Mouse (Mus musculus): ENCODE measurements around the gene Nyx.
A peak's percentile ranks its signal among the peaks of the same experiment; 100 is the strongest.

The Nyx gene

DNA sequence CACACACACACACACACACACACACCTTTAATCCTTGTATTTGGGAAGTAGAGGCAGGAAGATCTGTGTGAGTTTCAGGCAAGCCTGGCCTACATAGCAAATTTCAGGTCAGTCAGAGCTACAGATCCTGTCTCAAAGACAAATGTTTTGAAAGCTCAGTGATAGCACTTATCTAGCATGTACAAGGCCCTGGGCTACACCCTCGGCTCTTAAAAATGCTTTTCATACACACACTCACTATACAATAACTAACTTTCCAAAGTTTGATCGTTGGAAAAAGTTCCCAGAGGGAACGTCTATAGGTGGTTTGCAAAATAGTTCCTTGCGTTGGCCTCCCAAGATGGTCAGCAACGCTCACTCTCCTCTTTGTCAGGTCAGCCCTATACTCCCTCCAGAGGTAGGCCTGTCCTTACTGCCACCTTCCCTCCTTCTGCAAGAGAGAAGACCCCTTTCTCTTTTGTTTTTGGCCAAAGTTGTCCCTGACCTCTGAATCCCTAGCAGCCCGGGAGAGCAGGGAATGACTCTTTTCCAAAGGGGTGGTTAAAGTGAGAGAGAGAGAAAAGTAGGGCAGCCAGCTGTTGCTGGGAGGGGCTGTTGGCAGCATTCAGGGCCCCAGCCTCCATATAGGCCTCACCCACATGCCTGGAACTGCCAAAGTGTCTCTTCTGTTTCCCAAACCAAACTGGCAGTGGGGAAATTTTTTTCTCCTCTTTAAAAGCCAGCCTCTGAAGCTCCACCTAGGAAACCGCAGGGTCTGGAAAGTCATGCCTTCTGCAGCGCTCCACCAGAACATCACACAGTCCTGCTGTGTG, 29.2 kb downstream of the Nyx start:
- DNase-seq = no peak

- DNase-seq = no peak
Observed at GRCm38 (mm10) chrX:13500284-13500683, 34.4 kb downstream of the Nyx start.

- no peak for DNase-seq
Observed at GRCm38 (mm10) chrX:13502862-13503375, 37.0 kb downstream of the Nyx start.

DNA sequence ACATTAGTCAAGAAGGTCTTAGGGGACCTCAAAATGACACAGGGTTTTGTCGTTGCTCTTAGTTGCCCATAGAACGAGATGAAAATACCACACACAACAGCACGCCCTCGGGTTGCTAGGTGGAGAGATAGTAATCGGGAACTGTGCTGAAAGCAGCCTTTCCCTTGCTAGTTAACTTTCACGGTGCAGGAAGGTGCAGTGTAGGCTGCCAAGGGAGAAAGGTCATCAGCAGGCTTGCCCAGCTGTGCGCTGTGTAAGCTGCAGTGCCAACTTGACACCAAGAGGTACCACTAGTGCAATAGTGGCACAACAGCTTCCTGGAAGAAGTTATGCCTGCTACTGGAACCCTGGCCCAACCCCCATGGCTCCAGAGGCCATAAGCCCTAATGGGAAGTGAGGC, 38.5 kb downstream of the Nyx start:
- no peak for DNase-seq

- no peak for DNase-seq
Observed at GRCm38 (mm10) chrX:13506376-13506775, 40.5 kb downstream of the Nyx start.

DNA sequence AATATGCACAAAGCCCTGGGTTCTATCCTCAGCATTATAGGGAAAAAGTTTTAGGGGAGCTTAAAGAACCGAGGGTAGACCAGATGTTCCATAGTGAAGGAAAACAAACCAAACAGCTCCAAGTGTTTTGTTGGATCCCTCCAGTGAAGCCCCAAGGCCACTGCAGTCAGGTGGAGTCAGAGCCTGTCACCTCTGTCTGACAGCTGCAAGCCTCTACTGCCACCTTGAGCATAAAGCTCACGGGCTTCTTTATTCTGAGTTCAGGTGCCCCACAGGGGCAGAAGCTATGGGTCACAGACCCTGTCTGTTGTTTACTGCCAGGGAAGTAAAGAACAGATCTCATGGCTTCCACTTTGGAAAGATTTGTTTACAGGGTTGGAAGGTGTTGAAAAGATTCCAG, 47.2 kb downstream of the Nyx start:
- peak; percentile 50 for DNase-seq

DNA sequence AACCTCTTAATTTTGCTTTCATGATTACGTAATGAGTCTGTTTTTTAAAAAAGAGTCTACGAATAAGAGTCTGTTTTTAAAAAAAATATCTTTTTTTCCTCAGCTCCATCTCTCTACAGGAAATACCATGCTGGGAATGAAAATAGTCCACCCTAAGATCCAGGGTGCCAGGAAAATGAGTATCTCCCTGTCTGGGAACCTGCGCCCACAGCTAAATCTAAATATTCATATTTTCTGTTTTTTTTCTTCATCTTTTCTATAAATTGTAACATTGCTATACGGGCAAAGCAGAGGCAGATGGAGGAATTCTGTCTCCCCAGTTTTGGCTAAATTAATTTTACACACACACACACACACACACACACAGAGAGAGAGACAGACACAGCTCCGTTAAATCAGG, 48.0 kb downstream of the Nyx start:
- DNase-seq = no peak

DNA sequence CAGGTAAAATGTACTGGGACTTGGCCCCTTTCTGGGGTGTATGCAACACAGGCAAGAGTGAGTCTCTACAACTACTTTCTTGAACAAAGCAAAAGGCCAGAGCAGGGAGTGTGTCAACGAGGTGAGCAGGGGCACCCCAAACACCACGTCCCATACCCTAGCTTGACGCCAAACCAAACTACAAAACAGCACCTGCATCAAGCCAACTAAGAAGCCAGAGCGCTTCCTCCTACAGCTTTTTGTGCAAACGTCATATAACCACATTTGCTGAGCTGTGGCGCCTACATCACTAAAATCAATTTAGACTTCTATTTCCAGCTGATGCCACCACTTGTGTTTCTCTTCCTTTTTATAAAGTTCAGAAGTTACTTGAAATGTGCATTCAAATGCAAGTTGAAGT, 50.5 kb downstream of the Nyx start:
- DNase-seq = peak; percentile 39

GRCm38 (mm10) chrX:13518019-13518418, 52.1 kb downstream of the Nyx start:
- no peak for DNase-seq

GRCm38 (mm10) chrX:13518781-13519407, 53.0 kb downstream of the Nyx start:
- no peak for DNase-seq

DNA sequence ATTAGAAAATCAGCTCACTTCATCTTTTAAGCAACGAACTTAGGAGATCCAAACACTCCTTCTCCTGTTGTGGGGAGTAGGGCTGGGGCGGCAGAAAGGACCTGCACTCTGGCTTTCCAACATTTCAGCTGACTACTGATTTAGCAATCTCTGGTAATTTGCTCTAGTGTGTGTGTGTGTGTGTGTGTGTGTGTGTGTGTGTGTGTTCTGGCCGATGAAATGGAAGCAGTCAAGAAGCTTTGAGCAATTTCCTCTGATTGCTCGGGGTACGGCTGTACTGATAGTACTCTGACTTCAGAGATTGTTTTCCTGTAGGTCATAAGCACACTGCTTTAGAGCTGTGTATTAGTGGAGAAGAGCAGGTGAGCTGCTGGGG, 53.5 kb downstream of the Nyx start:
- no peak for DNase-seq

DNA sequence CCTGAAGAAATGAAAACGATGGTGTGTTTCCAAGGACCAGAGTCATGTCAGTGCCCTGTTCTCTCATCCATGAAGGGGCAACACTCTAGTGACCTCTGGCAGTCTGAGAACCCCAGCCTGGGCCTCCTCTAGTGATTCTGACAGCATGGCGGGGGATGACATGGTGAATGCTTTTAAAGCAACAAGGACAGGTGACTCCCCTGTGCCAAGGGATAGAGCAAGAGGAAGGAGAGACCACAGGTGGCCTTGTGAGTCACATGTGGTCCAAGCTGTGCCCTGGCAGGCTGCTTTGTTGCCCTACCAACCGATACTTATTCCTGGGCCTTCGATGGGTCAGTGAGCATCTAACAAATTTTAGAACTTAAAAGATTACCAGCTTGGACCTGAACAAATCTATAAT, 54.7 kb downstream of the Nyx start:
- no peak for DNase-seq

DNA sequence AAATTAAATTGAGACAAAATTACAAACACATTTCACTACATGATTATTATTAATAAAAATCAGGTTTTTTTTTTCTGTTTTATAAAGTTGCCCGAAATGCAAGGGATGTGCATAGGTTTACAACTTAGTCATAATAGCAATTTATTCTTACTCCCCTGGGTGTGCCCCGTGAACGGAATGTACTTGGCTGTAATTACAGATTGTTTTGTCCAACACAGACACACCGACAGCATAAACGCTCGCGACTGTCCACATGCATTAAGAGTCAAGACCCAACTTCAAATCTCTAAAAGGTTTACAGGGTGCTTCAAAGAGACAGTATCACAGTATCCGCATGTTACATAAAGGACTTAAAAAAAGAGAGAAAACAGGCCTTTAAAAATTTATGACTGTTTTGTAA, 55.4 kb downstream of the Nyx start:
- DNase-seq = no peak

All from thymus, postnatal 4 days (tissue).